Mouse (Mus musculus) right cerebral cortex, adult 18-20 months (tissue): ENCODE measurements around the gene P2ry13.

Source experiments
- DNase-seq: peaks from one replicate; pipeline ENCODE4 v3.0.0; 2022; ENCODE audit warnings: mixed read lengths

P2ry13 gene

GRCm38 (mm10) chr3:59210727-59211126 is at the start of gene P2ry13:
Gene P2ry13 (minus strand): TSS chr3:59210882.
- no peak for DNase-seq

GRCm38 (mm10) chr3:59257740-59258664 is 47.3 kb upstream of the P2ry13 start:
- DNase-seq: no peak

- no peak for DNase-seq
Measured at GRCm38 (mm10) chr3:59250454-59250853, 39.8 kb upstream of the P2ry13 start.

GRCm38 (mm10) chr3:59248031-59248430 is 37.3 kb upstream of the P2ry13 start:
- DNase-seq: no peak

- peak; percentile 91 for DNase-seq
Measured at GRCm38 (mm10) chr3:59243384-59243783, 32.7 kb upstream of the P2ry13 start.

- DNase-seq: no peak
Measured at GRCm38 (mm10) chr3:59234878-59235277, 24.2 kb upstream of the P2ry13 start.

- peak; percentile 43 for DNase-seq
Measured at GRCm38 (mm10) chr3:59230912-59231311, 20.2 kb upstream of the P2ry13 start.

GRCm38 (mm10) chr3:59228730-59229551 is 18.3 kb upstream of the P2ry13 start:
- DNase-seq: peak; percentile 28

- no peak for DNase-seq
Measured at GRCm38 (mm10) chr3:59227696-59228095, 17.0 kb upstream of the P2ry13 start.

- no peak for DNase-seq
Measured at GRCm38 (mm10) chr3:59225411-59225810, 14.7 kb upstream of the P2ry13 start.

- DNase-seq: no peak
Measured at GRCm38 (mm10) chr3:59222303-59222702, 11.6 kb upstream of the P2ry13 start.

- DNase-seq: no peak
Measured at GRCm38 (mm10) chr3:59219326-59219725, 8.6 kb upstream of the P2ry13 start.

- no peak for DNase-seq
Measured at GRCm38 (mm10) chr3:59217211-59217610, 6.5 kb upstream of the P2ry13 start.

GRCm38 (mm10) chr3:59212404-59212803 is 1.7 kb upstream of the P2ry13 start:
- no peak for DNase-seq

- no peak for DNase-seq
Measured at GRCm38 (mm10) chr3:59211784-59212183, 1.1 kb upstream of the P2ry13 start.

- DNase-seq: no peak
Measured at GRCm38 (mm10) chr3:59210089-59210488, 593 bp downstream of the P2ry13 start.

GRCm38 (mm10) chr3:59208650-59209548 is 1.8 kb downstream of the P2ry13 start:
- peak; percentile 40 for DNase-seq

- DNase-seq: no peak
Measured at GRCm38 (mm10) chr3:59205941-59206340, 4.7 kb downstream of the P2ry13 start.

- DNase-seq: no peak
Measured at GRCm38 (mm10) chr3:59204719-59205503, 5.8 kb downstream of the P2ry13 start.

- no peak for DNase-seq
Measured at GRCm38 (mm10) chr3:59203802-59204520, 6.7 kb downstream of the P2ry13 start.

GRCm38 (mm10) chr3:59197329-59197948 is 13.2 kb downstream of the P2ry13 start:
- DNase-seq: no peak
